Mouse (Mus musculus) testis, adult 2 months (tissue): ENCODE results near the gene Fhod1.

Experiments
- CTCF ChIP-seq: fragments of 200-500 bp; IDR thresholded peaks from 2 replicates; pipeline ENCODE4 v1.5.1; 2012; ENCODE audit warnings: low read depth, mild to moderate bottlenecking, inconsistent platforms, low read length, moderate library complexity; ENCODE audit not compliant: control insufficient read depth, insufficient read depth, insufficient replicate concordance
- POLR2A ChIP-seq: fragments of 200-500 bp; IDR thresholded peaks from 2 replicates; pipeline ENCODE4 v1.6.1; 2012; ENCODE audit warnings: low read depth, mild to moderate bottlenecking, inconsistent platforms, low read length, moderate library complexity; ENCODE audit not compliant: control insufficient read depth

GRCm38 (mm10) chr8:105359646-105360045 is 11.9 kb upstream of the Fhod1 start:
- TF ChIP-seq POLR2A = no peak
- TF ChIP-seq CTCF = no peak
